Mouse (Mus musculus) myocyte (in vitro differentiated cells): ENCODE data around the gene Zfp418.

Experiments used
- E2F4 ChIP-seq: IDR thresholded peaks from one replicate; pipeline ENCODE4 v1.6.1; 2011; ENCODE audit warnings: mild to moderate bottlenecking, control low read depth, moderate library complexity; ENCODE audit not compliant: insufficient read depth
- MAX ChIP-seq: IDR thresholded peaks from one replicate; pipeline ENCODE4 v1.6.1; 2011; ENCODE audit warnings: low read depth, mild to moderate bottlenecking, control low read depth
- MYOG ChIP-seq, 3 experiments: IDR thresholded peaks; one replicate each; pipeline ENCODE4 v1.6.1; 2011; ENCODE audit warnings: control low read depth in 2 of 3, low read depth in 2 of 3, mild to moderate bottlenecking in 2 of 3; ENCODE audit not compliant: insufficient read length in 2 of 3, control insufficient read depth in 1 of 3, insufficient read depth in 1 of 3
- POLR2A ChIP-seq: IDR thresholded peaks from one replicate; pipeline ENCODE4 v1.6.1; 2011; ENCODE audit warnings: low read depth, mild to moderate bottlenecking, control low read depth, moderate library complexity; ENCODE audit not compliant: insufficient read length
- REST ChIP-seq: IDR thresholded peaks from one replicate; pipeline ENCODE4 v1.6.1; 2011; ENCODE audit warnings: mild to moderate bottlenecking, control low read depth, moderate library complexity; ENCODE audit not compliant: insufficient read depth, insufficient read length
- SRF ChIP-seq: IDR thresholded peaks from one replicate; pipeline ENCODE4 v1.6.1; 2011; ENCODE audit warnings: low read depth; ENCODE audit not compliant: control insufficient read depth, insufficient read length
- TCF12 ChIP-seq: IDR thresholded peaks from one replicate; pipeline ENCODE4 v1.6.1; 2011; ENCODE audit warnings: mild to moderate bottlenecking, control low read depth; ENCODE audit not compliant: poor library complexity, insufficient read depth, severe bottlenecking
- USF1 ChIP-seq: IDR thresholded peaks from one replicate; pipeline ENCODE4 v1.6.1; 2011; ENCODE audit warnings: low read depth, mild to moderate bottlenecking, control low read depth, moderate library complexity

DNA sequence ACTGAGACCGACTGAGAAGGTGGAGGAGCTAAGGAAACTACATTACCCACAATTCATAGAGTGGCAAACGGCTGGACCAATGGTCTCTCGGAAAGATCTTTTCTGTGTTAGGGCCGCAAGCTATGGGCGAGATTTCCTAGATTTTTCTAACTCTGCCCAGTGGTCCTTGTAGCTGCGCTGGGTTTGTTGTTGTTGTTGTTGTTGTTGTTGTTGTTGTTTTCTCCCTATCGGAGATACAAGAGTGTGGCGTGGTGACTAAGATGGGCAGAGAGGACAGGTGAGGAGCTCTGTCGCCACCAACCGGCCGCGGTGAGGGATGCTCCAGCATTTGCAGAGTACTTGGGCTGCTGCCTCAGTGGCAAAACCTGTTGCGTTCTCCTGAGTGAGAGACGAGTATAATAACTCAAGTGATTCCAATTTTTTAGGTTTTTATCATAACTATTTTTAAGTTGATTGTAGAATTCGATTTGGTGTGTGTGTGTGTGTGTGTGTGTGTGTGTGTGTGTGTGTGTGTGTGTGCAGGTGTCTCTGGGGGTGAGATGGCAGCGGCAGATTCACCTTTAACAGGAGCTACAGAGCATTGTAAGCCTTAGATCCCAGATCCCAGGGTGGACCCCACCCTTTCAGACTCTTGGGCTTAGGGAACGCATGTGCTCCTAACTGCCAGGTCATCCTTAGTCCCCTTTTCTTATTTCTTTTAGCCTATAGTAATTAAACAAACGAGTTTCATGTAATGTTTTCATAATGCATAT lies 17.2 kb downstream of the Zfp418 start:
- TF ChIP-seq POLR2A (no peak), REST (no peak), E2F4 (no peak), MAX (no peak), MYOG (IDR thresholded peaks at IDR 0.05; ENCODE audit: control insufficient read depth in 1 of 3, insufficient read depth in 1 of 3, insufficient read length in 2 of 3, low read depth in 2 of 3) (peak in 1 of 3 experiments; percentile 56), SRF (no peak), TCF12 (no peak), USF1 (no peak)
